Mouse (Mus musculus) heart, embryonic 16.5 days (tissue): ENCODE data around the gene Tmco1. TPM values are rescaled to one million over a fixed set of nuclear protein-coding genes. Genes with fewer than 3 reads are reported as not detected.

Experiments used
- ATAC-seq: fragments of 200-750 bp; cut with Nextera tagmentation; replicated peaks from 2 replicates; pipeline ENCODE4 v1.8.0; 2017; ENCODE audit warnings: moderate number of reproducible peaks; ENCODE audit not compliant: insufficient read depth, low FRiP score; ENCODE audit errors: extremely low read depth
- H3K27ac ChIP-seq: fragments of 300-500 bp; sonication (generic); 2 replicates; pipeline ENCODE4 v1.5.1; 2014; ENCODE audit warnings: mild to moderate bottlenecking, low read length, control low read depth, moderate library complexity
- H3K27me3 ChIP-seq: fragments of 300-500 bp; sonication (generic); 2 replicates; pipeline ENCODE4 v1.6.1; 2014; ENCODE audit warnings: low read length, mixed read lengths; ENCODE audit not compliant: control insufficient read depth, insufficient read depth
- H3K36me3 ChIP-seq: fragments of 300-500 bp; sonication (generic); 2 replicates; pipeline ENCODE4 v1.6.1; 2014; ENCODE audit not compliant: control insufficient read depth, insufficient read depth
- H3K4me1 ChIP-seq: fragments of 300-500 bp; sonication (generic); 2 replicates; pipeline ENCODE4 v1.6.1; 2014; ENCODE audit warnings: low read length, mixed read lengths; ENCODE audit not compliant: control insufficient read depth, insufficient read depth
- H3K4me2 ChIP-seq: fragments of 300-500 bp; sonication (generic); 2 replicates; pipeline ENCODE4 v1.6.1; 2014; ENCODE audit warnings: low read depth, mild to moderate bottlenecking, control low read depth, low read length
- H3K4me3 ChIP-seq: fragments of 300-500 bp; sonication (generic); 2 replicates; pipeline ENCODE4 v1.5.1; 2014; ENCODE audit warnings: mild to moderate bottlenecking, control low read depth, low read length
- H3K9ac ChIP-seq: fragments of 300-500 bp; sonication (generic); 2 replicates; pipeline ENCODE4 v1.6.1; 2014; ENCODE audit warnings: low read length, control low read depth
- H3K9me3 ChIP-seq: fragments of 300-500 bp; sonication (generic); replicated peaks from 2 replicates; pipeline ENCODE4 v1.6.1; 2016; ENCODE audit warnings: low read length; ENCODE audit not compliant: control insufficient read depth
- WGBS: fragments of 180-500 bp; shearing (Covaris S2); extraction: QIAGEN DNeasy Blood & Tissue Kit; methylation state at CpG from one replicate; pipeline ENCODE4 v1.1.7; 2014; 5-methylcytosine and 5-hydroxymethylcytosine counted together
- microRNA-seq: library from miRNA; unstranded; fragments of <30 nt; microRNA quantifications from one replicate; pipeline ENCODE4, GENCODE M21; 2017
- polyA plus RNA-seq: library from polyadenylated mRNA; unstranded; fragments of >200 nt; fragmentation: Nextera tagmentation; extraction: Ambion mirVana; gene quantifications from 2 replicates; pipeline ENCODE4 v1.2.1, GENCODE M21; 2015

Tmco1 gene
- polyA plus RNA-seq, 1 experiment from 2014 or later, result 99.1 TPM

DNA sequence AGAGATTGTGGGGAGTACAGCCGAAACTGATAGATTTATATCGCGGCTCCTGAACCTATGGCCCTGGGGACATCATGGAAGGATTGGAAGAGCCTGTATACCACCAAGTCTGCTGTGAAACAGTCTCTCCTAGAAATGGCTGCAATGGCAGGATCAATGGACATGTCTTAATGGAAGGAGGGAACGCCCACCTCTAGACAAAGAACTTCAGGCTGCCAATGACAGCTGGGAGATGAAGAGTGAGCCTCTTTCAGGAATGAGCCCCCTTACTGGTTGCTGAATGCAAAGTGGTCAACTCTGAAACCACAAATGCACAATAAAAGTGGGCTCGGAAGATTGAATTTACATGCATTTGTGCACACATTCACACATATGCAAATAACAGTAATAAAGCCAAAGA is 74.6 kb downstream of the Tmco1 start:
- Histone ChIP-seq H3K4me3 (no peak overlapping the region), H3K4me2 (no peak overlapping the region), H3K9ac (no peak overlapping the region), H3K27me3 (no peaks in the 10 kb centered on the region), H3K4me1 (peaks cover 4% of the 10 kb centered on the region), H3K36me3 (no peaks in the 10 kb centered on the region), H3K27ac (no peak overlapping the region), H3K9me3 (no peaks in the 10 kb centered on the region)
- WGBS, result 85% methylated on average over 5 of the region's 5 CpGs
- no peak for ATAC-seq

GRCm38 (mm10) chr1:167383178-167383577 is 75.0 kb downstream of the Tmco1 start:
- Histone ChIP-seq H3K27me3 (no peaks in the 10 kb centered on the region), H3K4me2 (no peak overlapping the region), H3K9me3 (no peaks in the 10 kb centered on the region), H3K9ac (no peak overlapping the region), H3K27ac (no peak overlapping the region), H3K4me1 (peaks cover 4% of the 10 kb centered on the region), H3K36me3 (no peaks in the 10 kb centered on the region), H3K4me3 (no peak overlapping the region)
- 88% methylated on average over 5 of the region's 5 CpGs for WGBS
- no peak for ATAC-seq

Small RNA genes lying within 50 kb of the gene (microRNA-seq; reads per million reads assigned to microRNA genes)
- gene Gm25911 (0.98 reads per million), gene Mir6347 (not detected)

Other genes with a start within 250 kb of the Tmco1 start
- 51.4 and 68.8 TPM in 2 replicates for gene Uck2, start 23.1 kb upstream of the Tmco1 start, polyA plus RNA-seq
- gene Aldh9a1, start 41.6 kb downstream of the Tmco1 start, polyA plus RNA-seq, result 37.3 and 42.0 TPM in 2 replicates
- gene Mgst3, start 85.5 kb downstream of the Tmco1 start, polyA plus RNA-seq, result 191 and 198 TPM in 2 replicates
- gene Lrrc52, start 158.4 kb downstream of the Tmco1 start, polyA plus RNA-seq, result 0.21 TPM in 1 of 2 replicates, not detected in the other